Mouse (Mus musculus): ENCODE data around the gene Ski.

Ski gene

GRCm38 (mm10) chr4:155134686-155135172, 87.7 kb downstream of the Ski start:
- peaks cover 45% of the 10 kb centered on the region for H3K4me1 ChIP-seq (replicated peaks; ENCODE audit: low read depth, low read length)
- H3K9me3 ChIP-seq (ENCODE audit: low read length), result no peaks in the 10 kb centered on the region
- TF ChIP-seq CTCF (conservative IDR thresholded peaks at IDR 0.05; ENCODE audit: low read length) (no peak), NANOG (IDR thresholded peaks at IDR 0.05; ENCODE audit: borderline replicate concordance, low read length) (no peak), POU5F1 (IDR thresholded peaks at IDR 0.05; ENCODE audit: borderline replicate concordance, low read length) (no peak)

GRCm38 (mm10) chr4:155133658-155134417, 88.6 kb downstream of the Ski start:
- Histone ChIP-seq H3K36me3 (ENCODE audit: insufficient read depth, low read length) (no peaks in the 10 kb centered on the region), H3K27me3 (ENCODE audit: insufficient read depth, low read length) (no peaks in the 10 kb centered on the region), H3K9me3 (ENCODE audit: low read length) (no peaks in the 10 kb centered on the region), H3K4me1 (replicated peaks; ENCODE audit: low read depth, low read length) (peaks cover 53% of the 10 kb centered on the region), H3K4me3 (replicated peaks; ENCODE audit: low read length) (no peak overlapping the region)
- TF ChIP-seq NANOG (IDR thresholded peaks at IDR 0.05; ENCODE audit: borderline replicate concordance, low read length) (no peak), CTCF (conservative IDR thresholded peaks at IDR 0.05; ENCODE audit: low read length) (no peak), POU5F1 (IDR thresholded peaks at IDR 0.05; ENCODE audit: borderline replicate concordance, low read length) (no peak)

More at GRCm38 (mm10) chr4:155134686-155135172, 87.7 kb downstream of the Ski start:
- Histone ChIP-seq H3K4me3 (replicated peaks; ENCODE audit: low read length) (no peak overlapping the region), H3K36me3 (ENCODE audit: insufficient read depth, low read length) (no peaks in the 10 kb centered on the region), H3K27me3 (ENCODE audit: insufficient read depth, low read length) (no peaks in the 10 kb centered on the region)

- no peaks in the 10 kb centered on the region for H3K9me3 ChIP-seq (ENCODE audit: low read length)
- H3K36me3 ChIP-seq (ENCODE audit: insufficient read depth, low read length), result no peaks in the 10 kb centered on the region
Observed at GRCm38 (mm10) chr4:155133188-155133587, 89.2 kb downstream of the Ski start.

GRCm38 (mm10) chr4:155130616-155131015, 91.8 kb downstream of the Ski start:
- Histone ChIP-seq H3K4me1 (replicated peaks; ENCODE audit: low read depth, low read length) (peaks cover 52% of the 10 kb centered on the region), H3K27me3 (ENCODE audit: insufficient read depth, low read length) (no peaks in the 10 kb centered on the region), H3K36me3 (ENCODE audit: insufficient read depth, low read length) (no peaks in the 10 kb centered on the region), H3K4me3 (replicated peaks; ENCODE audit: low read length) (no peak overlapping the region), H3K9me3 (ENCODE audit: low read length) (no peaks in the 10 kb centered on the region)
- TF ChIP-seq POU5F1 (IDR thresholded peaks at IDR 0.05; ENCODE audit: borderline replicate concordance, low read length) (no peak), NANOG (IDR thresholded peaks at IDR 0.05; ENCODE audit: borderline replicate concordance, low read length) (no peak), CTCF (conservative IDR thresholded peaks at IDR 0.05; ENCODE audit: low read length) (no peak)

More at GRCm38 (mm10) chr4:155133188-155133587, 89.2 kb downstream of the Ski start:
- Histone ChIP-seq H3K4me1 (replicated peaks; ENCODE audit: low read depth, low read length) (peaks cover 57% of the 10 kb centered on the region), H3K4me3 (replicated peaks; ENCODE audit: low read length) (no peak overlapping the region), H3K27me3 (ENCODE audit: insufficient read depth, low read length) (no peaks in the 10 kb centered on the region)
- TF ChIP-seq NANOG (IDR thresholded peaks at IDR 0.05; ENCODE audit: borderline replicate concordance, low read length) (no peak), CTCF (conservative IDR thresholded peaks at IDR 0.05; ENCODE audit: low read length) (no peak), POU5F1 (IDR thresholded peaks at IDR 0.05; ENCODE audit: borderline replicate concordance, low read length) (no peak)

- H3K36me3 ChIP-seq (ENCODE audit: insufficient read depth, low read length), result no peaks in the 10 kb centered on the region
- H3K4me3 ChIP-seq (replicated peaks; ENCODE audit: low read length), result peak overlapping the region; percentile 37; the same call in 1 of the 2 replicates
- H3K27me3 ChIP-seq (ENCODE audit: insufficient read depth, low read length), result no peaks in the 10 kb centered on the region
- TF ChIP-seq POU5F1 (IDR thresholded peaks at IDR 0.05; ENCODE audit: borderline replicate concordance, low read length) (no peak), CTCF (conservative IDR thresholded peaks at IDR 0.05; ENCODE audit: low read length) (no peak), NANOG (IDR thresholded peaks at IDR 0.05; ENCODE audit: borderline replicate concordance, low read length) (no peak)
- peaks cover 52% of the 10 kb centered on the region for H3K4me1 ChIP-seq (replicated peaks; ENCODE audit: low read depth, low read length)
- no peaks in the 10 kb centered on the region for H3K9me3 ChIP-seq (ENCODE audit: low read length)
Observed at GRCm38 (mm10) chr4:155129996-155130395, 92.4 kb downstream of the Ski start.

GRCm38 (mm10) chr4:155129132-155129917, 93.1 kb downstream of the Ski start:
- Histone ChIP-seq H3K4me3 (replicated peaks; ENCODE audit: low read length) (peak overlapping the region; percentile 37; the same call in 1 of the 2 replicates), H3K27me3 (ENCODE audit: insufficient read depth, low read length) (no peaks in the 10 kb centered on the region), H3K9me3 (ENCODE audit: low read length) (no peaks in the 10 kb centered on the region), H3K4me1 (replicated peaks; ENCODE audit: low read depth, low read length) (peaks cover 54% of the 10 kb centered on the region), H3K36me3 (ENCODE audit: insufficient read depth, low read length) (no peaks in the 10 kb centered on the region)
- TF ChIP-seq NANOG (IDR thresholded peaks at IDR 0.05; ENCODE audit: borderline replicate concordance, low read length), result no peak
- peak; percentile 27 for TF ChIP-seq CTCF (conservative IDR thresholded peaks at IDR 0.05; ENCODE audit: low read length)

GRCm38 (mm10) chr4:155128411-155128810, 94.0 kb downstream of the Ski start:
- Histone ChIP-seq H3K27me3 (ENCODE audit: insufficient read depth, low read length) (no peaks in the 10 kb centered on the region), H3K4me1 (replicated peaks; ENCODE audit: low read depth, low read length) (peaks cover 58% of the 10 kb centered on the region), H3K9me3 (ENCODE audit: low read length) (no peaks in the 10 kb centered on the region), H3K4me3 (replicated peaks; ENCODE audit: low read length) (no peak overlapping the region), H3K36me3 (ENCODE audit: insufficient read depth, low read length) (no peaks in the 10 kb centered on the region)
- no peak for TF ChIP-seq NANOG (IDR thresholded peaks at IDR 0.05; ENCODE audit: borderline replicate concordance, low read length)
- TF ChIP-seq POU5F1 (IDR thresholded peaks at IDR 0.05; ENCODE audit: borderline replicate concordance, low read length), result no peak
- no peak for TF ChIP-seq CTCF (conservative IDR thresholded peaks at IDR 0.05; ENCODE audit: low read length)

GRCm38 (mm10) chr4:155126602-155127372, 95.6 kb downstream of the Ski start:
- no peaks in the 10 kb centered on the region for H3K9me3 ChIP-seq (ENCODE audit: low read length)
- TF ChIP-seq POU5F1 (IDR thresholded peaks at IDR 0.05; ENCODE audit: borderline replicate concordance, low read length) (no peak), NANOG (IDR thresholded peaks at IDR 0.05; ENCODE audit: borderline replicate concordance, low read length) (no peak), CTCF (conservative IDR thresholded peaks at IDR 0.05; ENCODE audit: low read length) (no peak)
- H3K4me3 ChIP-seq (replicated peaks; ENCODE audit: low read length), result no peak overlapping the region
- H3K36me3 ChIP-seq (ENCODE audit: insufficient read depth, low read length), result no peaks in the 10 kb centered on the region
- H3K4me1 ChIP-seq (replicated peaks; ENCODE audit: low read depth, low read length), result peaks cover 73% of the 10 kb centered on the region
- H3K27me3 ChIP-seq (ENCODE audit: insufficient read depth, low read length), result no peaks in the 10 kb centered on the region

Data from E14TG2a.4 (cell line).